In genomic region chr7:80398654-80399444, GRCm38 (mm10) we compare ENCODE assay signal across 17 mouse cellular contexts. TPM values are rescaled to one million over a fixed set of nuclear protein-coding genes. Genes with fewer than 3 reads are reported as not detected.
DNase-seq lines count a peak whose midpoint lies in the region; ATAC-seq and TF ChIP-seq lines count a peak whose summit lies in the region.
"Had no signal": no experiment of that assay in that cellular context is flagged by ENCODE, and none has a peak within 500 bp of the region (broad histone marks: within the 10 kb centered on the region; RNA-seq: fewer than 3 reads in every experiment).

No protein-coding gene starts in this region.

- WGBS in kidney, adult 2 months: 68% methylated on average over 9 of the region's 9 CpGs
- WGBS in midbrain, embryonic 16.5 days: 71% methylated on average over 9 of the region's 9 CpGs
- 77% methylated on average over 9 of the region's 9 CpGs for WGBS in midbrain, postnatal 0 days
- 76% methylated on average over 9 of the region's 9 CpGs for WGBS in stomach, embryonic 16.5 days

- no peak overlapping the region for H3K4me2 ChIP-seq in midbrain, embryonic 16.5 days (ENCODE audit: low read length)
- H3K4me2 ChIP-seq in midbrain, postnatal 0 days (ENCODE audit: low read depth, low read length, poor library complexity, severe bottlenecking): no peak overlapping the region
- H3K4me2 ChIP-seq in stomach, embryonic 16.5 days (ENCODE audit: low read depth, low read length): no peak overlapping the region
- H3K4me2 ChIP-seq: hindbrain, embryonic 15.5 days; stomach, embryonic 15.5 days had no signal

- peaks cover 20% of the 10 kb centered on the region for H3K4me1 ChIP-seq in kidney, adult 2 months (ENCODE audit: control insufficient read depth, insufficient read depth, low read length)
- H3K4me1 ChIP-seq in midbrain, embryonic 16.5 days (ENCODE audit: control insufficient read depth, insufficient read depth, low read length): peaks cover 28% of the 10 kb centered on the region
- peaks cover 15% of the 10 kb centered on the region for H3K4me1 ChIP-seq in midbrain, postnatal 0 days (ENCODE audit: insufficient read depth, low read length)
- H3K4me1 ChIP-seq in stomach, embryonic 16.5 days (ENCODE audit: control insufficient read depth, insufficient read depth, low read length): peaks cover 29% of the 10 kb centered on the region

- ATAC-seq in midbrain, embryonic 16.5 days: no peak
- ATAC-seq in midbrain, postnatal 0 days (ENCODE audit: low FRiP score): no peak
- no peak for ATAC-seq in stomach, embryonic 16.5 days (ENCODE audit: insufficient read depth, low FRiP score)

- H3K27ac ChIP-seq in kidney, adult 2 months (ENCODE audit: insufficient read depth, low read depth, low read length): no peak overlapping the region
- H3K27ac ChIP-seq in midbrain, embryonic 16.5 days (ENCODE audit: low read length): no peak overlapping the region
- no peak overlapping the region for H3K27ac ChIP-seq in midbrain, postnatal 0 days (ENCODE audit: low read depth, low read length)
- no peak overlapping the region for H3K27ac ChIP-seq in stomach, embryonic 16.5 days (ENCODE audit: low read length)
- H3K27ac ChIP-seq: hindbrain, embryonic 15.5 days; stomach, embryonic 15.5 days had no signal

- DNase-seq in gastrocnemius, postnatal 10 days: peak; percentile 9
- DNase-seq in gastrocnemius, adult 8-10 months (ENCODE audit: low spot score in 2 of 2): no peak
- DNase-seq in kidney, adult 2 months: no peak
- DNase-seq in kidney, adult 8-10 months: no peak
- DNase-seq in midbrain, postnatal 0 days (ENCODE audit: low spot score): no peak
- no peak for DNase-seq in kidney, adult 18-20 months
- DNase-seq: heart, adult 18-20 months; kidney, adult 9 months; kidney, postnatal 4 days; lung, adult 2 months; spleen, adult 18-20 months; thymus, postnatal 4 days had no signal

- H3K9me3 ChIP-seq in midbrain, embryonic 16.5 days (replicated peaks; ENCODE audit: control insufficient read depth, low read length, poor library complexity, severe bottlenecking): no peaks in the 10 kb centered on the region
- no peaks in the 10 kb centered on the region for H3K9me3 ChIP-seq in midbrain, postnatal 0 days (ENCODE audit: low read length)
- no peaks in the 10 kb centered on the region for H3K9me3 ChIP-seq in stomach, embryonic 16.5 days (replicated peaks; ENCODE audit: control insufficient read depth, low read length)
- H3K9me3 ChIP-seq: G1E; hindbrain, embryonic 15.5 days; stomach, embryonic 15.5 days had no signal

- peak overlapping the region; percentile 14; the same call in 1 of the 2 replicates for H3K9ac ChIP-seq in midbrain, embryonic 16.5 days (ENCODE audit: low read depth, low read length)
- H3K9ac ChIP-seq in midbrain, postnatal 0 days (replicated peaks; ENCODE audit: low read length, poor library complexity, severe bottlenecking): no peak overlapping the region
- peak overlapping the region; percentile 21; the same call in 1 of the 2 replicates for H3K9ac ChIP-seq in stomach, embryonic 16.5 days (ENCODE audit: low read length)
- H3K9ac ChIP-seq: hindbrain, embryonic 15.5 days; stomach, embryonic 15.5 days had no signal

- peaks cover 9% of the 10 kb centered on the region for H3K36me3 ChIP-seq in kidney, adult 2 months (ENCODE audit: control insufficient read depth, insufficient read depth, low read length)
- H3K36me3 ChIP-seq in midbrain, embryonic 16.5 days (ENCODE audit: control insufficient read depth, insufficient read depth, low read length): peaks cover 18% of the 10 kb centered on the region; the same call in 1 of the 2 replicates
- H3K36me3 ChIP-seq in midbrain, postnatal 0 days (ENCODE audit: insufficient read depth, low read length): peaks cover 23% of the 10 kb centered on the region
- peaks cover 16% of the 10 kb centered on the region; the same call in 1 of the 2 replicates for H3K36me3 ChIP-seq in stomach, embryonic 16.5 days (ENCODE audit: control insufficient read depth, insufficient read depth, low read length)

- H3K27me3 ChIP-seq in kidney, adult 2 months (replicated peaks; ENCODE audit: control insufficient read depth, insufficient read depth, low read length): no peaks in the 10 kb centered on the region
- H3K27me3 ChIP-seq in midbrain, embryonic 16.5 days (ENCODE audit: control insufficient read depth, insufficient read depth, low read depth, low read length): no peaks in the 10 kb centered on the region
- no peaks in the 10 kb centered on the region for H3K27me3 ChIP-seq in midbrain, postnatal 0 days (ENCODE audit: insufficient read depth, low read length)
- no peaks in the 10 kb centered on the region for H3K27me3 ChIP-seq in stomach, embryonic 16.5 days (ENCODE audit: control insufficient read depth, insufficient read depth, low read length)
- H3K27me3 ChIP-seq: hindbrain, embryonic 15.5 days; stomach, embryonic 15.5 days had no signal

- H3K4me3 ChIP-seq in kidney, adult 2 months (ENCODE audit: insufficient read depth, low read depth, low read length): no peak overlapping the region
- no peak overlapping the region for H3K4me3 ChIP-seq in midbrain, embryonic 16.5 days (ENCODE audit: low read depth, low read length)
- H3K4me3 ChIP-seq in midbrain, postnatal 0 days (ENCODE audit: low read depth, low read length): no peak overlapping the region
- H3K4me3 ChIP-seq in stomach, embryonic 16.5 days (replicated peaks; ENCODE audit: low read length): no peak overlapping the region
- H3K4me3 ChIP-seq: hindbrain, embryonic 15.5 days; stomach, embryonic 15.5 days had no signal

- TF ChIP-seq CTCF in kidney, adult 2 months (conservative IDR thresholded peaks at IDR 0.05; ENCODE audit: insufficient read depth, insufficient read length, low read depth, low read length): 0 out of 2 replicates have a peak, but pooled peaks have one; percentile 5
- TF ChIP-seq CTCF in midbrain, postnatal 0 days (IDR thresholded peaks at IDR 0.05): no peak

- TF ChIP-seq POLR2A in kidney, adult 2 months (IDR thresholded peaks at IDR 0.05; ENCODE audit: low read depth, low read length): no peak

RNA-seq across cellular contexts. Expression of gene Furin, which starts 6.4 kb away (rescaled TPM):
- 10 to 100 TPM; 63.1 to 68.1 TPM for total RNA-seq in gastrocnemius, postnatal 10 days (2021)
- 10 to 100 TPM; 50.3 to 60.1 (median 56.7) TPM for total RNA-seq in gastrocnemius, adult 8-10 months (2022)
- polyA plus RNA-seq in kidney, adult 2 months (2012; rRNA removed): 145 and 172 TPM in 2 replicates
- 3.9 and 4.1 TPM in 2 replicates for polyA plus RNA-seq in midbrain, embryonic 16.5 days (2015; fragmentation: Nextera tagmentation; extraction: Ambion mirVana)
- 16.6 TPM in 2 replicates for total RNA-seq in midbrain, postnatal 0 days (2014; rRNA removed)
- 5.0 and 6.0 TPM in 2 replicates for polyA plus RNA-seq in midbrain, postnatal 0 days (2015; fragmentation: Nextera tagmentation; extraction: Ambion mirVana)
- polyA plus RNA-seq in stomach, embryonic 16.5 days (2015; fragmentation: Nextera tagmentation; extraction: Ambion mirVana): 8.7 and 9.5 TPM in 2 replicates

RNA-seq across cellular contexts. Expression of gene Fes, which starts 11.1 kb away (rescaled TPM):
- 10 to 100 TPM in 1 of 2 experiments, 1 to 10 TPM in 1; 9.4 to 12.1 TPM for total RNA-seq in gastrocnemius, postnatal 10 days (2021)
- 1 to 10 TPM; 1.7 to 2.7 (median 2.4) TPM for total RNA-seq in gastrocnemius, adult 8-10 months (2022)
- polyA plus RNA-seq in kidney, adult 2 months (2012; rRNA removed): 10.0 and 10.8 TPM in 2 replicates
- polyA plus RNA-seq in midbrain, embryonic 16.5 days (2015; fragmentation: Nextera tagmentation; extraction: Ambion mirVana): 2.7 and 3.4 TPM in 2 replicates
- total RNA-seq in midbrain, postnatal 0 days (2014; rRNA removed): 4.3 and 7.9 TPM in 2 replicates
- 3.1 and 3.7 TPM in 2 replicates for polyA plus RNA-seq in midbrain, postnatal 0 days (2015; fragmentation: Nextera tagmentation; extraction: Ambion mirVana)
- polyA plus RNA-seq in stomach, embryonic 16.5 days (2015; fragmentation: Nextera tagmentation; extraction: Ambion mirVana): 12.3 and 13.8 TPM in 2 replicates

RNA-seq across cellular contexts. Expression of gene Man2a2, which starts 27.7 kb away (rescaled TPM):
- total RNA-seq in gastrocnemius, postnatal 10 days (2021): 10 to 100 TPM; 92.2 to 97.2 TPM
- total RNA-seq in gastrocnemius, adult 8-10 months (2022): 100 to 1,000 TPM; 139 to 171 (median 148) TPM
- 40.4 and 49.9 TPM in 2 replicates for polyA plus RNA-seq in kidney, adult 2 months (2012; rRNA removed)
- polyA plus RNA-seq in midbrain, embryonic 16.5 days (2015; fragmentation: Nextera tagmentation; extraction: Ambion mirVana): 25.2 and 25.8 TPM in 2 replicates
- 59.1 and 70.2 TPM in 2 replicates for total RNA-seq in midbrain, postnatal 0 days (2014; rRNA removed)
- polyA plus RNA-seq in midbrain, postnatal 0 days (2015; fragmentation: Nextera tagmentation; extraction: Ambion mirVana): 13.7 and 16.6 TPM in 2 replicates
- polyA plus RNA-seq in stomach, embryonic 16.5 days (2015; fragmentation: Nextera tagmentation; extraction: Ambion mirVana): 13.8 and 14.7 TPM in 2 replicates

RNA-seq across cellular contexts. Expression of gene Hddc3, which starts 55.9 kb away (rescaled TPM):
- total RNA-seq in gastrocnemius, postnatal 10 days (2021): 10 to 100 TPM; 39.9 to 45.0 TPM
- 10 to 100 TPM; 22.9 to 26.1 (median 24.6) TPM for total RNA-seq in gastrocnemius, adult 8-10 months (2022)
- polyA plus RNA-seq in kidney, adult 2 months (2012; rRNA removed): 66.3 and 86.4 TPM in 2 replicates
- 23.3 and 27.7 TPM in 2 replicates for polyA plus RNA-seq in midbrain, embryonic 16.5 days (2015; fragmentation: Nextera tagmentation; extraction: Ambion mirVana)
- total RNA-seq in midbrain, postnatal 0 days (2014; rRNA removed): 35.9 and 36.7 TPM in 2 replicates
- polyA plus RNA-seq in midbrain, postnatal 0 days (2015; fragmentation: Nextera tagmentation; extraction: Ambion mirVana): 15.1 and 16.8 TPM in 2 replicates
- 13.4 and 17.7 TPM in 2 replicates for polyA plus RNA-seq in stomach, embryonic 16.5 days (2015; fragmentation: Nextera tagmentation; extraction: Ambion mirVana)

RNA-seq across cellular contexts. Expression of gene Unc45a, which starts 58.0 kb away (rescaled TPM):
- total RNA-seq in gastrocnemius, postnatal 10 days (2021): 10 to 100 TPM; 11.8 to 16.4 TPM
- total RNA-seq in gastrocnemius, adult 8-10 months (2022): 10 to 100 TPM; 10.4 to 14.9 (median 12.0) TPM
- polyA plus RNA-seq in kidney, adult 2 months (2012; rRNA removed): 53.3 and 81.0 TPM in 2 replicates
- polyA plus RNA-seq in midbrain, embryonic 16.5 days (2015; fragmentation: Nextera tagmentation; extraction: Ambion mirVana): 61.9 and 62.6 TPM in 2 replicates
- 51.0 and 63.3 TPM in 2 replicates for total RNA-seq in midbrain, postnatal 0 days (2014; rRNA removed)
- polyA plus RNA-seq in midbrain, postnatal 0 days (2015; fragmentation: Nextera tagmentation; extraction: Ambion mirVana): 54.6 and 55.9 TPM in 2 replicates
- 44.5 and 48.1 TPM in 2 replicates for polyA plus RNA-seq in stomach, embryonic 16.5 days (2015; fragmentation: Nextera tagmentation; extraction: Ambion mirVana)

Comparison
In these comparisons a context has a peak if more than half of its experiments do, and no peak if none do; other contexts are left out.
1. RNA of gene Furin, which starts 6.4 kb away (polyA plus RNA-seq): 145 to 172 TPM in kidney, adult 2 months; 8.7 to 9.5 TPM in stomach, embryonic 16.5 days, 5.0 to 6.0 TPM in midbrain, postnatal 0 days and 3.9 to 4.1 TPM in midbrain, embryonic 16.5 days; every median in the first group is over 10 times any median in the second.